Mouse (Mus musculus): Measurements from ENCODE around the gene Cfap57.
A peak's percentile ranks its signal among the peaks of the same experiment; 100 is the strongest.

Gene Cfap57

GRCm38 (mm10) chr4:118564062-118564925 is 56.3 kb downstream of the Cfap57 start:
- peak; percentile 23 for DNase-seq

DNA sequence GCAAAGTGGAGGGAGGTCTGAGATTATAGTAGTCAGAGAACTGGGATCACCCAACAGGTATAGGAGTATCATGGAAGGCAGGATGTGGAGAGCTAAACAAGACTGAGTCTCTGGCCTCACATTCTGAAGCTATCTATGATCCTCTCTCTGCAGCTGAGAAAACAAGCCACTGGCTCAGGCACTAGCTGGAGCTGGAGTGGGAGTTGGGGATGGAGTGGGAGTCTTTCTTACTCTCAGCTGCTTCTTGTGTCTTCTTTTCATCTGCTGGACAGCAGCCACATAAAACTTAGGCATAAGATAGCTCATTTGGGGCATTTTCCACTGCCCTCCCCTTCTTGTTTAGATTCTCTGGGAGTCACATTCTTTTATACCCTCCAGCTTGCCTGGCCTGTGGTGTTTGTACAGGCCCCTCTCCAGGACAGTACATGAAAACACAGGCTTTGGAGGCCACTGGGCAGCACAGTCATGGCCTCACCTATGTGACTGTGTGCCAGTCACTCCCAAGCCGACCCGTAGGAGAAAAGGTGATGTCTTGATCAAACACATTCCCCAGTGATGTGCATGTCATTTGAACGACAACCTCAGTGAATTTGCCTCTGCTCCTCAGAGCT is 67.4 kb downstream of the Cfap57 start:
- no peak for DNase-seq

- DNase-seq, result peak; percentile 14
Measured at GRCm38 (mm10) chr4:118548130-118548480, 72.5 kb downstream of the Cfap57 start.

GRCm38 (mm10) chr4:118547424-118548129 is 73.0 kb downstream of the Cfap57 start:
- DNase-seq, result peak; percentile 68

DNA sequence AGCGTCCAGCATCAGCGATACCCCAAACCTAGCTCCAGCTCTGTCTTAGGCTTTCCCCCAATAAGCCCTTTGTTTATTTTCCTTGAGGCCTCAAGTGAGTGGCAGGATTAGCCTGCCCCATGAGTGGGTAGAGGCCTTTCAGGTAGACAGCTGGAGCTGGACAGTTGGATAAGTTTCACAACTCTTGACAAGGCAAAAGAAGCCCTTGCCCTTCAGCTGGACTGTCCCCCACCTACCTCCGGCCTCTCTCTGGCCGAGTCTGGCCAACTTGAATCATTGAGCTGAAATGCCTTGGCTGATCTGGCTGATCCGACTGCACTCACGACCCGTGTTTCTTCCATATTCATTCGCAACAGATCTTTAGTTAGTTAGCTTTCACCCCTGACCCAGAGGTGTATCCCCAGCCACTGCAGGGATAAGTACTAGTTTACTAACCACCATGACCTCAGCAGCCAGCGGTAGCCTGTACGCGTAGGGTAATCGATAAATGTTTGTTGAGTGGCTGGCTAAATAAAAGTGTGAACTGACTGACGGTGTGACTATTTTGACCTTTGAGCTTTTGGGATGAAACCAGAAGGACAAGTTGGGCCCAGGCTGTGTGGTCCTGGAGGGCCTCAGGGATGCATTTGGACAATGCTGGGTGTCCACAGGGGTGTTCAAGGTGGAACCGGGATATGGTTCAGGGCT is 76.0 kb downstream of the Cfap57 start:
- DNase-seq, result no peak

DNA sequence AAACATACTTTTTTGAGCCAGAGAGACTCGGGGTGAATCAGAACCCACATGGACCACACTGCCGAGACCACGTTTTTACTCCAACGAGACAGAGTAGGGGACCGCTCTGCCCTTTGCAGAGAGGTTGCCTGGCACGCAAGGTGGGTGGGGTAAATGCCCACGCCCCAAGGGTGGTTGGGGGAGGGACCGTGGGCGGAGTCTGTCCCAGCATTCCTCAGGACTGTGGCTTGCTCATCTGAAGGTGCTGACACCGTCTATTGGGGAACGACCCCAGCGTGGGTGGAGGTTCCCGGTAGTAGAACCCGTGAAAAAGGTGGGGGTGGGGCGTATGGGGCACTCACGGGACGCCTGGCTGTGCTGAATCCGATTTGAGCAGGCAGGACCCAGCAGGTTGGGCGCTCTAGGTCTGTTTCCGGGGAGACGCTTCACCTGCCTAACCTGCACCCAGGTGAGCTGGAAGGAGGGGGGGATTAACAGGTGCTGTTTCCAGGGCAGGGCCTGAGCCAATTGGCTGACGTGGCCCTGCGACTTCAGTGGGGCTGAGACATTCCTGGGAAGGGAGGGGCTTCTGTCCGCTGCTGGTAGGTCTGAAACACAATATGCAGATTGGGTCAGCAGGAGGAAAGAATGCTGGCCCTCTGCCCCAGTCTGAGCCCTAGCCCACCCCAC is 76.9 kb downstream of the Cfap57 start, which contains the start of gene Tmem125:
Gene Tmem125 (minus strand): TSS at position 453 of the 669 bp plus-strand sequence.
- peak; percentile 95 for DNase-seq

DNA sequence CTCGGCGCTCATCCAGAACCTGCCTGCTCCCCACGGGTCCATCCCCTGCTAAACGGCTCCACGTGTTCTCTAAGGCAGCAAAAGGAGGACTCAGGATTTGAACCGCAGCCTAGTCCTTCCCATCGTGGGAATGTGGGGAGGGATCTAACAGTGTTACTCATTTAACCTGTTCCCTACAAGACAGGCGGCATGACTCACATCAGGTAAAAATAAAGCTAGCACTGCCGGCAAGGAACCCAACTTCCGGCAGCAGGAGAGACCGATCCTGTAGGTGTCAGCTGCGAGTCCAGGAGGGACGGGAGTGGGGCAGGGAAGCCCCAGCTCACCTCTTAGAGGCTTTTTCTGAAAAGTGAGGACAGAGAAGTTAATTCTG is 77.4 kb downstream of the Cfap57 start:
- peak; percentile 73 for DNase-seq

- no peak for DNase-seq
Measured at GRCm38 (mm10) chr4:118542510-118543157, 77.9 kb downstream of the Cfap57 start.

GRCm38 (mm10) chr4:118539904-118540303 is 80.7 kb downstream of the Cfap57 start:
- no peak for DNase-seq

GRCm38 (mm10) chr4:118537801-118538200 is 82.8 kb downstream of the Cfap57 start:
- peak; percentile 70 for DNase-seq

- DNase-seq, result no peak
Measured at GRCm38 (mm10) chr4:118535610-118536009, 85.0 kb downstream of the Cfap57 start.

DNA sequence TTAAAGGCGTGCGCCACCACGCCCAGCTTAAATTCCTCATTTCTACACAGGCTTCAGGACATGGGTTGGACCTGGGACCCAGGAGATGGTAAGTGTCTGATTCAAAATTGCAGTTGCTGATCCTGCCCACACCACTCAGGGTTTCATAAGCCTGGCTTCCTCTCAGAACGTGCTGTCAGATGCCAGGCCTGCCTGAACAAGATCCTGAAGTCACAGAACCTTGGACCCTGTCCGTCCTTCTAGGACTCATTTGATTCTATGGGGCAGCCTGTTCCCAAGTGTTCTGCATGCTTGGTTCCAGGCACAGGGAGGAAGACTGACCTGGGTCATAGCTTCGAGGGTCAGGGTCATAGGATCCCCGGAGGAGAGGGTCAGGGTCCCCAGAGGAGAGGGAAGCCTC is 87.0 kb downstream of the Cfap57 start:
- peak; percentile 63 for DNase-seq

GRCm38 (mm10) chr4:118533156-118533555 is 87.4 kb downstream of the Cfap57 start:
- DNase-seq, result peak; percentile 59

DNA sequence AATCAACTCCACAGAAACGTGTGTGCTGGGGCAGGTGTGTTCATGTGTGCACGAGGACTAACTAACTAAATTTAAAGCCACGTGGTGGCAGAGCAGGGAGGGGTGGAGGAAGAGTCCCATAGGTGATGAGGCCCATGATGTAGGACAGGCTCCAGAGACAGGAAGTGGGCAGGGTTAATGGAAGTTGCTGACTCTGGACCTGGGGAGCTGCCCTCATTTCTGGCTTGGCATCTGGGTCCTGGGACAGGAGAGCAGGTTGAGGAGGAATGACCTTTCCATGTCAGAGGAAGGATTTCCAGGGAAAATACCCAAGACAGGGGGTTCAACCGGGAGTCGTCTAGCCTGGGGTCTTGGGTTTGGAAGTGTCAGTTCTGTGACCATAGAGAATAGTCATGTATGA is 87.9 kb downstream of the Cfap57 start:
- DNase-seq, result no peak

DNA sequence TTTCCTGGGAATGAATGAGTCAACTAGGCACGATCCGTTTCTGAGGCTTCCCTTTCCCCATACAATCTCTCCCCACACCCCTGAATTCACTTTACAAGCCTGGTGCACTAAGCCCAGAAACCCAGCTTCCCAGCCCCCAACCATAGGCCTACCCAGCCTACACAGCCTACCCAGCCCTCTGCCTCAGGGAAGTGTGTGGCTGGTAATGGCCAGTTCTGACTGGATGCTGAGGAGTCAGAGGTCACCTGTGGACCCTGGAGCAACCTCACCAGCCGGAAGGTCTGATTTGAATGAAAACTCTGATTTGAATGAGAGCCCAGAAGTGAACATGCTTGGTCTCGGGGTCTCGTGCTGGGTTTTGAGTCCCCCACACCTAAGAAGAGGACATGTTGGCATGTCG is 92.9 kb downstream of the Cfap57 start:
- DNase-seq, result peak; percentile 77

DNA sequence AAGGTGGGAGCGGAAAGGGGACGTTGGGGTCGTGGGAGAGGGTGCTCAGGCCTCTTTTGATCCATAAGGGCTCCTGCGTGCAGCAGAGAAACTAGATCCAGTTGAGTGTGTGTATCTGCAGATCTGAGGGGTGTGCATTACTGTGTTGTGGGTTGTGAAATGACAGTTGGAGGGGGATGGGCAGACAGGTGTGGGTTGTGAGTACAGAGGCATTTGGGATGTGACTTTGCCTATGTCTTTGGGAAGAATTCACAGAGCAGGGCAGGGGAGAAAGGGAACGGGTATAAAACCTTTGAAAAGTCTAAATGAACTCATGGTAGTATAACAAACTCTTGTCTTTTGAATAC is 93.3 kb downstream of the Cfap57 start:
- DNase-seq, result no peak

GRCm38 (mm10) chr4:118526408-118527334 is 93.9 kb downstream of the Cfap57 start, which contains the start of gene 2610528J11Rik:
TSS of gene 2610528J11Rik (plus strand) at chr4:118526999.
- peak; percentile 90 for DNase-seq

DNA sequence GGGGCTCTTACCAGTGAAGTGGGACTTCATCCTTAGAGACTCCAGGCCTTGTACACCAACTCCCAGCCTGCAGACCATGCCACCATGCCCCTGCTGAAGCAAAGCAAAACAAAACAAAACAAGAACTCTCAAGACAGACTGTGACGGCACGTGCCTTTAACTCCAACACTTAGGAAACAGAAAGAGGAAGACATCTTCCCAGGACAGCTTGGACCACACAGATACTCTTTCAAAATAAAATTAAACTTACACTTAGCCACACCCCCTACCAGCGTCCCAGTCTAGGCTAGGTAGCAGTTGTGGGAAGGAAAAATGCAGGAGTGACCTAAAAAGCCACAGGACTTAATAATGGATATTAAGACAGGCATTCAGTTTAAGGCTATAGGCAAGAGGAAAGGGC is 94.8 kb downstream of the Cfap57 start:
- DNase-seq, result no peak

GRCm38 (mm10) chr4:118523976-118524375 is 96.6 kb downstream of the Cfap57 start:
- DNase-seq, result no peak

- no peak for DNase-seq
Measured at GRCm38 (mm10) chr4:118522248-118522647, 98.3 kb downstream of the Cfap57 start.

GRCm38 (mm10) chr4:118518208-118518607 is 102.4 kb downstream of the Cfap57 start:
- DNase-seq, result no peak
